Mouse (Mus musculus) liver, embryonic 13.5 days (tissue): ENCODE measurements around the gene Ifna14. TPM values are rescaled to one million over a fixed set of nuclear protein-coding genes. Genes with fewer than 3 reads are reported as not detected.

Experiments used
- ATAC-seq: fragments of 200-750 bp; cut with Nextera tagmentation; 2 replicates; pipeline ENCODE4 v1.8.0; 2017; ENCODE audit warnings: low read depth, mild to moderate bottlenecking, moderate number of reproducible peaks, moderate library complexity
- DNase-seq: peaks from one replicate; pipeline ENCODE4 v3.0.0; 2022
- H3K27ac ChIP-seq: fragments of 300-500 bp; sonication (generic); 2 replicates; pipeline ENCODE4 v1.5.1; 2015; ENCODE audit warnings: moderate library complexity, mild to moderate bottlenecking, inconsistent platforms
- H3K27me3 ChIP-seq: fragments of 300-500 bp; sonication (generic); 2 replicates; pipeline ENCODE4 v1.6.1; 2015; ENCODE audit warnings: mild to moderate bottlenecking, inconsistent platforms
- H3K36me3 ChIP-seq: fragments of 300-500 bp; sonication (generic); 2 replicates; pipeline ENCODE4 v1.6.1; 2015; ENCODE audit warnings: mild to moderate bottlenecking, inconsistent platforms
- H3K4me1 ChIP-seq: fragments of 300-500 bp; sonication (generic); replicated peaks from 2 replicates; pipeline ENCODE4 v1.6.1; 2015; ENCODE audit warnings: inconsistent platforms
- H3K4me2 ChIP-seq: fragments of 300-500 bp; sonication (generic); 2 replicates; pipeline ENCODE4 v1.6.1; 2015; ENCODE audit warnings: inconsistent platforms, mild to moderate bottlenecking, moderate library complexity
- H3K4me3 ChIP-seq: fragments of 300-500 bp; sonication (generic); replicated peaks from 2 replicates; pipeline ENCODE4 v1.5.1; 2015; ENCODE audit warnings: mild to moderate bottlenecking, inconsistent platforms
- H3K9ac ChIP-seq: fragments of 300-500 bp; sonication (generic); 2 replicates; pipeline ENCODE4 v1.6.1; 2015; ENCODE audit warnings: mild to moderate bottlenecking, inconsistent platforms
- H3K9me3 ChIP-seq: fragments of 300-500 bp; sonication (generic); replicated peaks from 2 replicates; pipeline ENCODE4 v1.6.1; 2016; ENCODE audit warnings: inconsistent platforms
- whole genome bisulfite sequencing: fragments of 180-500 bp; shearing (Covaris S2); methylation state at CpG from one replicate; pipeline ENCODE4 v1.1.7; 2015; ENCODE audit not compliant: insufficient replicate concordance; 5-methylcytosine and 5-hydroxymethylcytosine counted together
- polyA plus RNA-seq: library from polyadenylated mRNA; unstranded; fragments of >200 nt; fragmentation: Nextera tagmentation; extraction: Ambion mirVana; gene quantifications from 2 replicates; pipeline ENCODE4 v1.2.1, GENCODE M21; 2015

The Ifna14 gene
- polyA plus RNA-seq, 1 experiment from 2014 or later: not detected

DNA sequence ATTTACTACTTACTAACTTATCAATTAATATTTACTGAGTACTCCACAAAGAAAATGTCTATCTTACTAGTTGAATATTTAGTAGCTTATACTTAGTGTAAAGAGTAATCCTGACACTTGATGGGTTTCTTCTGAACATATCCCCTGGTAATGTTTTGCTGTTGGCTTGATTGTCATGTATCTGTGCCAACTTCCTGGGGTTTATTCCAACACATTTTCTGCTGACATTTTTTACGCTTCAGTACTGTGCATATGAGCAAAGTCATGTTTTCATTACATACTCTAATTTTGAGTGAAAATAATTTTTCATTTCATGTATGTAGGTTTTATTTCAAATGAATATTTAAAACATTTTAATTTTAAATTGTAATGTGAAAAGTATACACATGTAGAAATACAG lies 36.7 kb downstream of the Ifna14 start:
- H3K4me2 ChIP-seq: no peak overlapping the region; the same call in 1 of the 2 replicates
- no peak overlapping the region for H3K9ac ChIP-seq
- no peaks in the 10 kb centered on the region for H3K36me3 ChIP-seq
- H3K4me3 ChIP-seq: no peak overlapping the region
- peaks cover 46% of the 10 kb centered on the region for H3K4me1 ChIP-seq
- 77% methylated on average over 1 of the region's 1 CpGs for WGBS
- peak overlapping the region; percentile 80 for H3K27ac ChIP-seq
- H3K27me3 ChIP-seq: no peaks in the 10 kb centered on the region
- no peak for ATAC-seq
- no peak for DNase-seq
- H3K9me3 ChIP-seq: no peaks in the 10 kb centered on the region

DNA sequence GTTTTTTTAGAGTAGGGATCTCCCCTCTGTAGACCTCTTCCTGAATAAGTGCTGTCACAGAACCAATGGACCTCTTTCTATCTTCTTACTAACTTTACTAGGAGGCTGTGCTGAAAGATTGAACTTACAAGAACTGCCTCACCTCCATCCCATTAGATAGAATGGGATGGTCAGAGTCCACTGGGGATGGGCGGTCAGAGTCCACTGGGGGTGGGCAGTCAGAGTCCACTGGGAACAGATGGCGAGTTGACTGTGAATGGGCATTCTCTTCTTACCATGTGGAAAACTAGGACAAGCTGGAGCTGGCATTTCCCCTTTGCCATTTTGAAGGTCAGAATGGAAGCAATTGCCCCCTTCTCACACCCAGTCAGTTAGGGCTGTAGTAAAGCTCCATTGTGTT lies 38.1 kb downstream of the Ifna14 start:
- Histone ChIP-seq H3K27ac (peak overlapping the region; percentile 34; the same call in 1 of the 2 replicates), H3K4me3 (no peak overlapping the region), H3K27me3 (no peaks in the 10 kb centered on the region), H3K36me3 (no peaks in the 10 kb centered on the region), H3K4me1 (peaks cover 46% of the 10 kb centered on the region), H3K9ac (no peak overlapping the region), H3K9me3 (no peaks in the 10 kb centered on the region), H3K4me2 (no peak overlapping the region)
- DNase-seq (no peak), ATAC-seq (no peak)
- WGBS: 74% methylated on average over 2 of the region's 2 CpGs

DNA sequence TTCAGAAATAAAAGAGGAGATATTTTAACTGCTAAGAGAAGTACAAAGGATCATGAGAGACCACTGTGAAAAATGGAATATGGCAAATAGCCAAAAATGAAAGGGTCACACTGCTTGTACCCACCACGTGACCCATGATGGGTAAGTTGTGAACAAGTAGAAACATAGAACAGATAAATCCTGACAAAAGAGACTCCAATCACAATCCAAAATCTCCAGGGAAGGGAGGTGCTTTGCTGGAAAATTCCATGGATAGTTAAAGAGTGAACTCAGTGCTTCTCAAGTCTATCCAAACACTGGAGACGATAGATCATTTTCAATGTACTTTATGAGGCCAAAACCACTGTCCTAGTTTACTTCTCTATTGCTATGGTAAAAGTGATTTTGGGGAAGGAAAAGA lies 40.7 kb downstream of the Ifna14 start:
- no peaks in the 10 kb centered on the region for H3K36me3 ChIP-seq
- H3K9ac ChIP-seq: no peak overlapping the region
- H3K4me3 ChIP-seq: no peak overlapping the region
- no peak overlapping the region for H3K4me2 ChIP-seq
- H3K4me1 ChIP-seq: peaks cover 29% of the 10 kb centered on the region
- no peaks in the 10 kb centered on the region for H3K9me3 ChIP-seq
- DNase-seq (no peak), ATAC-seq (no peak)
- WGBS: 73% methylated on average over 2 of the region's 2 CpGs
- no peaks in the 10 kb centered on the region for H3K27me3 ChIP-seq
- no peak overlapping the region for H3K27ac ChIP-seq

DNA sequence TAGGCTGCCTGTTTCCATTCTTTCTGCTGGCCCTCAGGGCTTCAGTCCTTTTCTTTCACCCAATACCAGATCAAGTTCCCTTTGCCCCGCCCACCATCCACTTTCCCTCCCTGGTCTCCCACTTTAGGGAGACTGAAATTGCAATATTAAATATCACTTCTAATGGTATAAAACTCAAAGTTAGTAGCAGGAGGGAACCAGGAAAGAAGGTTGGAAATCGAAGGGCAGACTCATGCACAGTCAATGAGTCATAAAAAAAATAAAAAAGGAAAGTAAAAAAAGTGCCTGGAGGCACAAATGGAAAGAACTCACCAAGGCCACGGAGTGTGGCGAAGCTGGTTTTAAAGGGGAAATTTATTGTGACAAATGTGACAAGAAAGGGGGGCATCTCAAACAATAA lies 41.3 kb downstream of the Ifna14 start:
- WGBS: 65% methylated on average over 4 of the region's 4 CpGs

DNA sequence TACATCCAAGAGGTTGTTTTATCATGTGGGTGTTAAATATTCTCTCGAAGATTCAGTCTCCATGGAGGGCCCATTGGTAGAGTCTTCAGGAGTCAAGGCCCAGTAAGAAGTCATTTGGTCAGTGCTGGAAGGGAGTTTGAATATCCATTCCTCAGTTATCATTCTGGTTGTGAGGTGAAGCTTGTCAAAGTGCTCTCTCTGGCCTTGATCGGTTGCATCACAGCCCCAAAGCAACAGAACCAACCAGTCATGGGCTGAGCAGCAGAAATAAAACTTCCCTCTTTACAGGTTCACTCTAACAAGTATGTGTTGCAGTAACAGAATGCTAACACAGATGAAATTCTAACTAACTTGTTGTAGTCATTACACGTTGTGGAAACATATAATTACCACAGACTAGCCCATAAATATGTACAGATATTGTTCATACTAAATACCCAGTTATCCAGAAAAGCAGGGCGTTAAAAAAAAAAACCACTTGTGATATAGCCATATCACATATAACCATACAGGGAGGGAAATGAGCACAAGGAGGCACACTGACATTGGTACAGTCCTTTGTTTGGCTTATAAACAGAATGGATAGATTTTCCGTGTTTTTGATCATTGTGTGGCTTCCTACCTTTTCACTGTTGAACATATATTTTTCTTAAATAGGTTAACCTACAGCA lies 45.1 kb downstream of the Ifna14 start:
- H3K4me3 ChIP-seq: no peak overlapping the region
- ATAC-seq (peak; percentile 83), DNase-seq (no peak)
- H3K9ac ChIP-seq: no peak overlapping the region
- H3K27me3 ChIP-seq: no peaks in the 10 kb centered on the region
- peak overlapping the region; percentile 37 for H3K27ac ChIP-seq
- no peaks in the 10 kb centered on the region for H3K36me3 ChIP-seq
- H3K9me3 ChIP-seq: no peaks in the 10 kb centered on the region
- H3K4me1 ChIP-seq: peaks cover 7% of the 10 kb centered on the region
- WGBS: 43% methylated on average over 5 of the region's 5 CpGs
- H3K4me2 ChIP-seq: no peak overlapping the region

More for the DNA sequence above, 41.3 kb downstream of the Ifna14 start:
- no peak for ATAC-seq
- no peak overlapping the region for H3K4me3 ChIP-seq
- H3K36me3 ChIP-seq: no peaks in the 10 kb centered on the region
- H3K9me3 ChIP-seq: no peaks in the 10 kb centered on the region
- peaks cover 23% of the 10 kb centered on the region for H3K4me1 ChIP-seq
- no peak overlapping the region for H3K4me2 ChIP-seq
- H3K9ac ChIP-seq: no peak overlapping the region
- no peak for DNase-seq
- no peak overlapping the region for H3K27ac ChIP-seq
- no peaks in the 10 kb centered on the region for H3K27me3 ChIP-seq

DNA sequence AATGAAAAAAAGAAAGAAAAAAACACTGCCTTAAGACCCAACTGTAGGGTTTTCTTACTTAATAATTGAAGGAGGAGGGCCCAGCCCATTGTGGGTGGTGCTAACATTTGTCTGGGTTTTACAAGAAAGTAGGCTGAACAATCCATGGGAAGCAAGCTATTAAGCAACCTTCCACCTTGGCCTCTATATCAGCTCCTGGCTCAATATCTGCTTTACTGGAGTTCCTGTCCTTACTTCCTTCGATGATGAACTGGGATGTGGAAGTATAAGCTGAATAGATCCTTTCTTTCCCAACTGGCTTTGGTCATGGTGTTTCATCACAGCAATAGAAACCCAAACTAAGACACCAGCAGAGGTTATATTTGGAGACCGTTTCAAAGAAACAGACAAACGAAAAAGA lies 46.2 kb downstream of the Ifna14 start:
- H3K4me3 ChIP-seq: no peak overlapping the region
- no peak for DNase-seq
- H3K4me1 ChIP-seq: peaks cover 7% of the 10 kb centered on the region
- no peak overlapping the region for H3K4me2 ChIP-seq
- H3K9ac ChIP-seq: no peak overlapping the region
- H3K9me3 ChIP-seq: no peaks in the 10 kb centered on the region
- no peak for ATAC-seq
- no peak overlapping the region for H3K27ac ChIP-seq
- H3K36me3 ChIP-seq: no peaks in the 10 kb centered on the region
- no peaks in the 10 kb centered on the region for H3K27me3 ChIP-seq
- 58% methylated on average over 3 of the region's 3 CpGs for WGBS

DNA sequence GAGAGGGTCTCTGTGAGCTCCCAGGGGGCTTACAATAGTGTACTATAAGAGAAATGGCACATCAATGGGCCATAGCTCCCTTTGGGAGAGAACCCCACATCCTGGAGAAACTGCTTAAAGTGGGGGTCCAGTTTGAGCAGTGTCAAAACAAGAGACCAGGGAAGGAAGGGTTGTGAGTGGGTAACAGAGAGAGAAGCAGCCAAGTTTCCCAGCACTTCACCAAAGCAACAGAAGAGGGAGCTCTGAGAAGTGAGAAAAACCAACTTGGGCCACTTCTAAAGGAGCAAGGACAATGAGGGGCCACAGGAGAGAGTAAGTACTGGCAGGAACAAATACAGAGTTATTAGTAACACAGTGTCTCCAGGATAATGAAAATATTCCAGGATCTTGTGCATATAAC lies 48.4 kb downstream of the Ifna14 start:
- Histone ChIP-seq H3K36me3 (no peaks in the 10 kb centered on the region), H3K4me1 (peaks cover 4% of the 10 kb centered on the region), H3K9ac (no peak overlapping the region), H3K4me2 (no peak overlapping the region), H3K27me3 (no peaks in the 10 kb centered on the region), H3K27ac (no peak overlapping the region), H3K9me3 (no peaks in the 10 kb centered on the region), H3K4me3 (no peak overlapping the region)
- ATAC-seq: no peak; the same call in 1 of the 2 replicates
- DNase-seq: no peak

DNA sequence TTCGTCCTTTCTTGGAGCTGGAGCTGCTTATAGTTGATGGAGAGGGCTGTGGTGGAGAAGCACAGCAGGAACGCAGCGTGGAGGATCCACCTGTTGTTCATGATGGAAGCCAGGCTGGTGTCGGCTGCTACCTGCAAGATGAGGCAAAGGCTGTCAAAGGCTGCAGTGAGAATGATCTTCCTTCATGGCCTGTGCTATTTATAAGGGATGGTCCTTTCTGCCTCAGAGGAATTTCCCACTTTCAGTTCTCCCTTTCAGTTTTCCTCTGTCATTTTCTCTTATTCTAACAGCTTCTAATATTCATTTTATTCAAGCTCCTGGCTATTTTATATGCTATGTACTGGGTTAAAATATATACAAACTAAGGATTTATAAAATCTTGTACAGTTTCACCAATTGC lies 48.9 kb downstream of the Ifna14 start, which contains the start of gene Ifnb1:
Gene Ifnb1, minus strand, starts transcription at position 101 of the 400 bp plus-strand sequence.
- no peak within 1 kb of the TSS for H3K9ac ChIP-seq
- H3K4me1 ChIP-seq: peaks cover 4% of the 10 kb centered on the region
- ATAC-seq: no peak
- H3K4me3 ChIP-seq: no peak within 1 kb of the TSS
- no peaks in the 10 kb centered on the region for H3K36me3 ChIP-seq
- no peak within 1 kb of the TSS for H3K27ac ChIP-seq
- 69% methylated on average over 4 of the region's 4 CpGs for WGBS
- no peaks in the 10 kb centered on the region for H3K27me3 ChIP-seq
- no peak for DNase-seq
- H3K9me3 ChIP-seq: no peaks in the 10 kb centered on the region
- H3K4me2 ChIP-seq: no peak within 1 kb of the TSS

Other genes with a start within 250 kb of the Ifna14 start
- 5.2 and 5.6 TPM in 2 replicates for gene Hacd4, start 132.9 kb downstream of the Ifna14 start, polyA plus RNA-seq
- gene Ifnb1, start 49.0 kb downstream of the Ifna14 start, polyA plus RNA-seq: not detected in 2 replicates
- gene Ifna15, start 13.6 kb downstream of the Ifna14 start, polyA plus RNA-seq: not detected in 2 replicates
- gene Ifna9, start 20.6 kb upstream of the Ifna14 start, polyA plus RNA-seq: not detected in 2 replicates
- not detected in 2 replicates for gene Ifna12, start 31.6 kb upstream of the Ifna14 start, polyA plus RNA-seq
- not detected in 2 replicates for gene C87499, start 62.6 kb upstream of the Ifna14 start, polyA plus RNA-seq
- gene Ifna13, start 72.7 kb upstream of the Ifna14 start, polyA plus RNA-seq: not detected in 2 replicates
- not detected in 2 replicates for gene Ifna16, start 105.1 kb upstream of the Ifna14 start, polyA plus RNA-seq
- gene Ifna2, start 112.1 kb upstream of the Ifna14 start, polyA plus RNA-seq: not detected in 2 replicates
- not detected in 2 replicates for gene Ifnab, start 119.6 kb upstream of the Ifna14 start, polyA plus RNA-seq
- 0.25 and 0.29 TPM in 2 replicates for gene Gm26566, start 150.0 kb upstream of the Ifna14 start, polyA plus RNA-seq
- 24.6 and 33.1 TPM in 2 replicates for gene Klhl9, start 150.7 kb upstream of the Ifna14 start, polyA plus RNA-seq
- not detected in 2 replicates for gene Gm13271, start 183.1 kb upstream of the Ifna14 start, polyA plus RNA-seq
- gene Gm13283, start 188.3 kb upstream of the Ifna14 start, polyA plus RNA-seq: not detected in 2 replicates
- not detected in 2 replicates for gene Gm13290, start 202.0 kb upstream of the Ifna14 start, polyA plus RNA-seq
- not detected in 2 replicates for gene Gm13289, start 205.1 kb upstream of the Ifna14 start, polyA plus RNA-seq
- not detected in 2 replicates for gene Gm13272, start 208.1 kb upstream of the Ifna14 start, polyA plus RNA-seq
- gene Ifnz, start 210.3 kb upstream of the Ifna14 start, polyA plus RNA-seq: not detected in 2 replicates
- gene Gm13276, start 213.9 kb upstream of the Ifna14 start, polyA plus RNA-seq: 0.23 TPM in 1 of 2 replicates, not detected in the other
- gene Gm13277, start 216.8 kb upstream of the Ifna14 start, polyA plus RNA-seq: not detected in 2 replicates
- not detected in 2 replicates for gene Gm13278, start 219.8 kb upstream of the Ifna14 start, polyA plus RNA-seq
- not detected in 2 replicates for gene Gm13275, start 222.7 kb upstream of the Ifna14 start, polyA plus RNA-seq
- not detected in 2 replicates for gene Gm13279, start 225.6 kb upstream of the Ifna14 start, polyA plus RNA-seq
- 0.25 and 0.31 TPM in 2 replicates for gene Gm13285, start 227.9 kb upstream of the Ifna14 start, polyA plus RNA-seq
- gene Gm13287, start 231.5 kb upstream of the Ifna14 start, polyA plus RNA-seq: not detected in 2 replicates
- gene Gm13288, start 233.7 kb upstream of the Ifna14 start, polyA plus RNA-seq: not detected in 2 replicates
- not detected in 2 replicates for gene Ifna7, start 244.4 kb upstream of the Ifna14 start, polyA plus RNA-seq
- not detected in 2 replicates for gene Ifna11, start 248.2 kb upstream of the Ifna14 start, polyA plus RNA-seq